Mouse (Mus musculus) megakaryocyte, embryonic 14.5 days (primary cell): Measurements from ENCODE around the gene Alkbh3. TPM values are rescaled to one million over a fixed set of nuclear protein-coding genes. Genes with fewer than 3 reads are reported as not detected.
A peak's percentile ranks its signal among the peaks of the same experiment; 100 is the strongest.

ENCODE experiments used
- H3K27me3 ChIP-seq: replicated peaks from 2 replicates; pipeline ENCODE3; 2012; ENCODE audit warnings: inconsistent platforms
- H3K36me3 ChIP-seq: replicated peaks from 2 replicates; pipeline ENCODE3; 2012; ENCODE audit warnings: low read length, inconsistent platforms, mixed read lengths
- H3K4me1 ChIP-seq: 2 replicates; pipeline ENCODE4 v1.6.1; 2012; ENCODE audit warnings: inconsistent platforms
- H3K4me3 ChIP-seq: replicated peaks from 2 replicates; pipeline ENCODE3; 2012; ENCODE audit warnings: moderate library complexity, mild to moderate bottlenecking, inconsistent platforms
- H3K9me3 ChIP-seq: 2 replicates; pipeline ENCODE4 v1.6.1; 2012; ENCODE audit warnings: inconsistent platforms
- FLI1 ChIP-seq: IDR thresholded peaks from 2 replicates; pipeline ENCODE4 v1.6.1; 2012; ENCODE audit warnings: low read length, inconsistent platforms, mixed read lengths
- GATA1 ChIP-seq: IDR thresholded peaks from 3 replicates; pipeline ENCODE4 v1.6.1; 2012; ENCODE audit warnings: mixed read lengths, low read length, inconsistent platforms, borderline replicate concordance
- polyA plus RNA-seq: library from polyadenylated mRNA; stranded (reverse); fragments of >175 nt; gene quantifications from 2 replicates; pipeline ENCODE4 v1.2.3, GENCODE M21; 2012; ENCODE audit warnings: low replicate concordance; ENCODE audit not compliant: insufficient read depth

Gene Alkbh3
- polyA plus RNA-seq, result 18.0 and 31.2 TPM in 2 replicates

- peak; percentile 89; the same call in 1 of the 2 replicates for TF ChIP-seq FLI1
- no peak for TF ChIP-seq GATA1
- Histone ChIP-seq H3K4me1 (peaks cover 24% of the 10 kb centered on the region), H3K27me3 (peaks cover 2% of the 10 kb centered on the region), H3K9me3 (peaks cover 11% of the 10 kb centered on the region), H3K36me3 (peaks cover 33% of the 10 kb centered on the region), H3K4me3 (peak within 1 kb of the TSS; percentile 97)
Observed at GRCm38 (mm10) chr2:94010335-94011291, at the start of gene Alkbh3. Gene Alkbh3, minus strand, starts transcription at chr2:94010807.

GRCm38 (mm10) chr2:94059459-94059858, 48.9 kb upstream of the Alkbh3 start:
- TF ChIP-seq GATA1, result no peak
- Histone ChIP-seq H3K36me3 (peaks cover 30% of the 10 kb centered on the region), H3K9me3 (no peaks in the 10 kb centered on the region), H3K4me3 (no peak overlapping the region), H3K4me1 (peaks cover 6% of the 10 kb centered on the region; the same call in 1 of the 2 replicates), H3K27me3 (no peaks in the 10 kb centered on the region)

GRCm38 (mm10) chr2:94054813-94055212, 44.2 kb upstream of the Alkbh3 start:
- H3K4me3 ChIP-seq, result no peak overlapping the region
- H3K4me1 ChIP-seq, result peaks cover 6% of the 10 kb centered on the region; the same call in 1 of the 2 replicates
- H3K27me3 ChIP-seq, result no peaks in the 10 kb centered on the region
- peaks cover 38% of the 10 kb centered on the region for H3K36me3 ChIP-seq
- no peaks in the 10 kb centered on the region for H3K9me3 ChIP-seq
- TF ChIP-seq GATA1 (no peak), FLI1 (no peak)

GRCm38 (mm10) chr2:94051952-94052351, 41.3 kb upstream of the Alkbh3 start:
- H3K4me1 ChIP-seq, result peaks cover 2% of the 10 kb centered on the region; the same call in 1 of the 2 replicates
- peaks cover 45% of the 10 kb centered on the region for H3K36me3 ChIP-seq
- H3K27me3 ChIP-seq, result no peaks in the 10 kb centered on the region
- H3K4me3 ChIP-seq, result no peak overlapping the region
- no peaks in the 10 kb centered on the region for H3K9me3 ChIP-seq
- TF ChIP-seq FLI1 (no peak), GATA1 (no peak)

GRCm38 (mm10) chr2:94050901-94051300, 40.3 kb upstream of the Alkbh3 start:
- no peaks in the 10 kb centered on the region for H3K9me3 ChIP-seq
- H3K27me3 ChIP-seq, result no peaks in the 10 kb centered on the region
- H3K4me1 ChIP-seq, result no peaks in the 10 kb centered on the region
- H3K4me3 ChIP-seq, result no peak overlapping the region
- peaks cover 42% of the 10 kb centered on the region for H3K36me3 ChIP-seq
- TF ChIP-seq FLI1 (no peak), GATA1 (no peak)

- no peak for TF ChIP-seq FLI1
- TF ChIP-seq GATA1, result no peak
- no peak overlapping the region for H3K4me3 ChIP-seq
- H3K4me1 ChIP-seq, result peaks cover 12% of the 10 kb centered on the region
- no peaks in the 10 kb centered on the region for H3K27me3 ChIP-seq
- H3K36me3 ChIP-seq, result peaks cover 52% of the 10 kb centered on the region
- H3K9me3 ChIP-seq, result no peaks in the 10 kb centered on the region
Observed at GRCm38 (mm10) chr2:94049471-94050176, 39.0 kb upstream of the Alkbh3 start.

DNA sequence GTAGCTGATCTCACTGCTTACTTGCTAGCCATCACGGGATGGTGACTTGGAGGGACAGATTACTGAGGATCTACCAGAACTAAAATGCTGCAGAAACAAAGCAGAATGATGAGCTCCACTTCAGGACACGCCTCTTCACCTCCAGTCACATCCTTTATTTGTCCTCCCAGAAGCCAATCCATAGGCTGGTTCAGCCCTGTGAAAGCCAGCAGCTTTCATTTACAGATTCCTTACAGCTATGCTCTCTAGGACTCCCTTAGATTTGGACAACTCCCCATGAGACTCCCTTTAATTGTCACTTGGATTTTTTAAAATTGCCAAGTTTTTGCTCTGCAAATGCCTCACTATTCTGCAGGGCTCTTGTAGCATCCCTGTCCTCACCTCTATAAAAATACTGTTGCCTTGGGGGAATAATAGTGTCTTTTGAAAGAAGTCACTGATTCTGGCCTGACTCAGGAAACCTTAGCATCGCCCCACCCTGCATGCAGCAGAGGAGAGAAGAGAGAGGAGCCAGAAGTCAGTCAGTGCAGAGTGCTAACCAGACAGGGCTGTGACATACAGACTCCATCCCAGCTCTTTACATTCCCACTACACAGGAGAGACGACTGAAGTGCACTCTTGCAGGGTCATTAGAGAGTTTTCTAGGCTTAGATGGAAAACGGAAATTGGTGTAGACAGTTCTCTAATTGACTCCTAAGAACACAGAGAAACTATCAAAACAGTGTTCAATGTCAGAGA, 38.3 kb upstream of the Alkbh3 start:
- peaks cover 58% of the 10 kb centered on the region for H3K36me3 ChIP-seq
- TF ChIP-seq GATA1, result no peak
- TF ChIP-seq FLI1, result no peak
- H3K4me1 ChIP-seq, result peaks cover 13% of the 10 kb centered on the region
- no peak overlapping the region for H3K4me3 ChIP-seq
- H3K9me3 ChIP-seq, result no peaks in the 10 kb centered on the region
- no peaks in the 10 kb centered on the region for H3K27me3 ChIP-seq

GRCm38 (mm10) chr2:94048271-94048670, 37.7 kb upstream of the Alkbh3 start:
- Histone ChIP-seq H3K4me1 (peaks cover 13% of the 10 kb centered on the region), H3K4me3 (no peak overlapping the region), H3K9me3 (no peaks in the 10 kb centered on the region), H3K27me3 (no peaks in the 10 kb centered on the region), H3K36me3 (peaks cover 61% of the 10 kb centered on the region)
- TF ChIP-seq GATA1 (no peak), FLI1 (no peak)

DNA sequence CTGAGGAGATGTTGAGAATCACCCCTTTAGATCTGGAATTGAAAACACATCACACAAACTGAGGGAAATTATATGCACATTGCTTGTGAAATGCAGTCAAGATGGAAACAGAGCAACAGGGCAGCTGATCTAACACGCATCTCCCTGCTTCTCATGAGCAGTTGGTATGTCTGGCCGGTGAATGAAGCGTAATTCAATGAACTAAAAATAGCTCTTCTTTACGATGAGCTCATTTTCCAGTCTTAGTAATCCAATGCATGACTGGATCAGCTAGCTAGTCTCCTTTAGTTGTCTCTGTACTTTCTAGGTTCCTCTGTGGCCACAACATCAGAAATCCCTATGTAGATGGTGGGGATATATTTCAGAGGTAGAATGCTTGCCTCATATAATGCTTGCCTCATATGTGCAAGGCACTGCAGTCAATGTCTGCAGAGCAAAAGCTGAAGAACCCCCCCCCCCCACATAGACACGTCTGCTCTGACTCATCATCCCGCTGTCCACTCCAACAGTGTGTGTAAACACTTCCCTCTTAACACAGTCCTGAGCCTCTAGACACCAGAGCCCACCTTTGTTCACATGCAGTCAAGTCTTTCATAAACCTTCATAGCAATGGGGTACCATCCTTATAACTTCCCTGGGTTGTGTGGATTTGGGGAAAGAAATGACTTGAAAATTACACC, 34.9 kb upstream of the Alkbh3 start:
- H3K27me3 ChIP-seq, result no peaks in the 10 kb centered on the region
- TF ChIP-seq GATA1 (no peak), FLI1 (no peak)
- H3K4me3 ChIP-seq, result no peak overlapping the region
- H3K9me3 ChIP-seq, result no peaks in the 10 kb centered on the region
- H3K4me1 ChIP-seq, result peaks cover 25% of the 10 kb centered on the region
- peaks cover 64% of the 10 kb centered on the region for H3K36me3 ChIP-seq
